Comparison of ENCODE assay signal across 8 mouse cellular contexts in the genomic region with DNA sequence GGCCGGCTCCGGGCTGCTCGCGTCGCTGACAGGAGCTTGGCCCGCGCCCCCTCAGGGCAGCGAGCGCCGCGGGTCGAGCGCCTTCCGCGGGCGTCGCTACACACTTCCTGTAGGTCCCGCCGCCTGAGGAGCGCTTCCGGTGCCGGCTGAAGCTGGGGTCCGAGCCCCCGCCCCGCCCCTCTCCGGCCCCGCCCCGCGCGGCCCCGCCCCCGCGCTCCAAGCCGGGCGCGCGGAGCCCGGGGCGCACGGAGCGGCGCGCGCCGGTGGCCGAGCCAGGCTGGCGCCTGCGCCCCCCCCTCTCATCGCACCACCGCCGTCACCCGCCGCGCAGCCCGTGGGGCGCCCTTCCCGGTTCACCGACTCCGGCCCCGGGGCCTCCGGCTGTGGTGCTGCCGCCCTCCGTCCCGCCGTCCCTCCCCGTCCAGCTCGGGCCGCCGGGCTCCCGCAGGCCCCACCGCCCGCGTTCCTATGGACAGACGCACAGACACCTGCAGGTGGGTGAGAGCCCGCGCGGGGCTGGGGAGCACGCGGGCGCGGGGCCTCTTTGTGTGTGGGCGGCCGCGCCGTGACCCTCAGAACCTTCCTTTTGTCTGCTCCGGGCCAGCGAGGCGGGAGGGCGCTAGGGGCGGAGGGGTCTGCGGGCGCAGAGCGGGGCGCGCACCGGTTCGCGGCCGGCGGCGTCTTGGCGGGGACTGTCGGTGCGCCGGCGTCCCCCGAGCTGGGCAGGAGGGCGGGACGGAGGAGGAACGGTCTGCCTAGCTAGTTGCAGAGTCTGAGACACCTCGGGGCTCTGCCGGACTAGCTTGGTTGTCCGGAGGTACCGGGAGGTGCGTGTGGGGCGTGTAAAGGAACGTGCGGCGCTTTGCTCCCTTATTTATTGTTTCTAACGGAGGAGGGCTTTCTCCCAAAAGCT. TPM values are rescaled to one million over a fixed set of nuclear protein-coding genes. Genes with fewer than 3 reads are reported as not detected.
DNase-seq lines count a peak whose midpoint lies in the region; ATAC-seq and TF ChIP-seq lines count a peak whose summit lies in the region.

A gene (plus strand): TSS at position 214 of the 913 bp plus-strand sequence.

- TF ChIP-seq CTCF in heart, postnatal 0 days (IDR thresholded peaks at IDR 0.05; ENCODE audit: low read depth) = no peak
- peak; percentile 24 for TF ChIP-seq CTCF in liver, postnatal 0 days (IDR thresholded peaks at IDR 0.05; ENCODE audit: low read depth)

- no peaks in the 10 kb centered on the region for H3K27me3 ChIP-seq in forebrain, embryonic 12.5 days
- no peaks in the 10 kb centered on the region for H3K27me3 ChIP-seq in heart, postnatal 0 days (ENCODE audit: control insufficient read depth, insufficient read depth, low read length)
- H3K27me3 ChIP-seq in liver, postnatal 0 days (ENCODE audit: insufficient read depth, low read length) = no peaks in the 10 kb centered on the region
- no peaks in the 10 kb centered on the region for H3K27me3 ChIP-seq in neural tube, embryonic 13.5 days

- H3K4me3 ChIP-seq in forebrain, embryonic 12.5 days (replicated peaks) = peak within 1 kb of the TSS; percentile 96
- peak within 1 kb of the TSS; percentile 86 for H3K4me3 ChIP-seq in heart, postnatal 0 days (ENCODE audit: low read depth, low read length)
- peak within 1 kb of the TSS; percentile 93 for H3K4me3 ChIP-seq in liver, postnatal 0 days (ENCODE audit: low read depth, low read length)
- peak within 1 kb of the TSS; percentile 93 for H3K4me3 ChIP-seq in neural tube, embryonic 13.5 days

- H3K36me3 ChIP-seq in forebrain, embryonic 12.5 days (replicated peaks) = no peaks in the 10 kb centered on the region
- H3K36me3 ChIP-seq in heart, postnatal 0 days (replicated peaks; ENCODE audit: control insufficient read depth, insufficient read depth, low read length) = no peaks in the 10 kb centered on the region
- H3K36me3 ChIP-seq in liver, postnatal 0 days (replicated peaks; ENCODE audit: insufficient read depth, low read length) = no peaks in the 10 kb centered on the region
- H3K36me3 ChIP-seq in neural tube, embryonic 13.5 days = no peaks in the 10 kb centered on the region

- peaks cover 35% of the 10 kb centered on the region for H3K4me1 ChIP-seq in forebrain, embryonic 12.5 days
- peaks cover 9% of the 10 kb centered on the region; the same call in 1 of the 2 replicates for H3K4me1 ChIP-seq in heart, postnatal 0 days (ENCODE audit: control insufficient read depth, insufficient read depth)
- H3K4me1 ChIP-seq in liver, postnatal 0 days (ENCODE audit: insufficient read depth) = peaks cover 15% of the 10 kb centered on the region; the same call in 1 of the 2 replicates
- peaks cover 40% of the 10 kb centered on the region for H3K4me1 ChIP-seq in neural tube, embryonic 13.5 days (replicated peaks)

- H3K9me3 ChIP-seq in forebrain, embryonic 12.5 days = no peaks in the 10 kb centered on the region
- 0 out of 2 replicates have a peak, but pooled peaks cover 4% of the 10 kb centered on the region for H3K9me3 ChIP-seq in heart, postnatal 0 days (replicated peaks; ENCODE audit: control insufficient read depth, low read length)
- H3K9me3 ChIP-seq in liver, postnatal 0 days (ENCODE audit: low read length) = no peaks in the 10 kb centered on the region
- no peaks in the 10 kb centered on the region for H3K9me3 ChIP-seq in neural tube, embryonic 13.5 days

- peak within 1 kb of the TSS; percentile 91 for H3K9ac ChIP-seq in forebrain, embryonic 12.5 days
- peak within 1 kb of the TSS; percentile 86 for H3K9ac ChIP-seq in heart, postnatal 0 days (replicated peaks; ENCODE audit: low read depth, low read length)
- peak within 1 kb of the TSS; percentile 89 for H3K9ac ChIP-seq in liver, postnatal 0 days (replicated peaks)
- peak within 1 kb of the TSS; percentile 96 for H3K9ac ChIP-seq in neural tube, embryonic 13.5 days

- ATAC-seq in forebrain, embryonic 12.5 days (ENCODE audit: low FRiP score) = peak; percentile 92
- ATAC-seq in heart, postnatal 0 days (ENCODE audit: insufficient read depth, low read depth) = peak; percentile 95
- peak; percentile 95 for ATAC-seq in liver, postnatal 0 days
- peak; percentile 92 for ATAC-seq in neural tube, embryonic 13.5 days (ENCODE audit: low read depth)

- H3K27ac ChIP-seq in forebrain, embryonic 12.5 days = peak within 1 kb of the TSS; percentile 90
- peak within 1 kb of the TSS; percentile 87 for H3K27ac ChIP-seq in heart, postnatal 0 days (ENCODE audit: low read depth)
- peak within 1 kb of the TSS; percentile 79 for H3K27ac ChIP-seq in liver, postnatal 0 days (ENCODE audit: low read depth)
- H3K27ac ChIP-seq in neural tube, embryonic 13.5 days (replicated peaks) = peak within 1 kb of the TSS; percentile 97

- no peak for TF ChIP-seq EP300 in heart, postnatal 0 days (IDR thresholded peaks at IDR 0.05; ENCODE audit: low read depth)
- no peak for TF ChIP-seq EP300 in liver, postnatal 0 days (IDR thresholded peaks at IDR 0.05; ENCODE audit: low read depth)

- DNase-seq in CD8-positive naive resting alpha-beta T cell, adult 2 months (ENCODE audit: low read depth in 2 of 2, low spot score in 2 of 2) = peak; percentile 41 to 51
- DNase-seq in c-Kit-positive CD71-negative TER-119-negative erythroid progenitor cells, embryonic 14.5 days (ENCODE audit: low read depth) = peak; percentile 64
- peak; percentile 63 for DNase-seq in heart, postnatal 0 days (ENCODE audit: low spot score)
- DNase-seq in kidney, postnatal 4 days = peak; percentile 83 to 91
- peak; percentile 90 for DNase-seq in liver, postnatal 0 days
- DNase-seq in telencephalon, adult 2 months (ENCODE audit: low read depth, low spot score) = peak; percentile 34

- peak within 1 kb of the TSS; percentile 77 for H3K4me2 ChIP-seq in forebrain, embryonic 12.5 days
- H3K4me2 ChIP-seq in heart, postnatal 0 days (ENCODE audit: low read depth, low read length) = peak within 1 kb of the TSS; percentile 60
- peak within 1 kb of the TSS; percentile 88 for H3K4me2 ChIP-seq in liver, postnatal 0 days (ENCODE audit: low read depth, low read length)
- peak within 1 kb of the TSS; percentile 73 for H3K4me2 ChIP-seq in neural tube, embryonic 13.5 days

- under 1% methylated on average over 95 of the region's 120 CpGs for WGBS in forebrain, embryonic 12.5 days
- under 1% methylated on average over 96 of the region's 120 CpGs for WGBS in heart, postnatal 0 days
- under 1% methylated on average over 83 of the region's 120 CpGs for WGBS in liver, postnatal 0 days (ENCODE audit: insufficient replicate concordance)
- under 1% methylated on average over 106 of the region's 120 CpGs for WGBS in neural tube, embryonic 13.5 days

RNA-seq across cellular contexts. Expression of the gene that starts here (rescaled TPM):
- 55.3 and 57.2 TPM in 2 replicates for polyA plus RNA-seq in forebrain, embryonic 12.5 days (2016; fragmentation: Nextera tagmentation; extraction: Ambion mirVana)
- total RNA-seq in heart, postnatal 0 days (2014; rRNA removed; ENCODE audit: low replicate concordance) = 14.7 and 16.3 TPM in 2 replicates
- 11.3 TPM in 2 replicates for polyA plus RNA-seq in heart, postnatal 0 days (2015; fragmentation: Nextera tagmentation; extraction: Ambion mirVana)
- polyA plus RNA-seq in liver, postnatal 0 days (2015; fragmentation: Nextera tagmentation; extraction: Ambion mirVana) = 5.4 and 5.5 TPM in 2 replicates
- polyA plus RNA-seq in neural tube, embryonic 13.5 days (2015; fragmentation: Nextera tagmentation; extraction: Ambion mirVana) = 60.5 TPM in 2 replicates

Comparison
In these comparisons a context has a peak if more than half of its experiments do, and no peak if none do; other contexts are left out.
1. Peak in every context shown above with its lines: DNase-seq, ATAC-seq, H3K4me3 ChIP-seq and H3K27ac ChIP-seq.
2. DNase-seq: peak in every context shown above with its lines; median percentile 90 in liver, postnatal 0 days; 87 in kidney, postnatal 4 days; 64 in c-Kit-positive CD71-negative TER-119-negative erythroid progenitor cells, embryonic 14.5 days; 63 in heart, postnatal 0 days; 46 in CD8-positive naive resting alpha-beta T cell, adult 2 months; 34 in telencephalon, adult 2 months.